Mouse (Mus musculus) embryo, embryonic 9.5 days (tissue): Measurements from ENCODE around the gene Iqschfp.
A peak's percentile ranks its signal among the peaks of the same experiment; 100 is the strongest.

Experiments
- DNase-seq: peaks from one replicate; pipeline ENCODE4 v3.0.0-alpha.2; 2017; ENCODE audit errors: extremely low spot score

The Iqschfp gene

GRCm38 (mm10) chr3:68596938-68597337 lies 704.9 kb downstream of the Iqschfp start:
- no peak for DNase-seq

- no peak for DNase-seq
These were observed 710.9 kb downstream of the Iqschfp start for GRCm38 (mm10) chr3:68602891-68603290.

DNA sequence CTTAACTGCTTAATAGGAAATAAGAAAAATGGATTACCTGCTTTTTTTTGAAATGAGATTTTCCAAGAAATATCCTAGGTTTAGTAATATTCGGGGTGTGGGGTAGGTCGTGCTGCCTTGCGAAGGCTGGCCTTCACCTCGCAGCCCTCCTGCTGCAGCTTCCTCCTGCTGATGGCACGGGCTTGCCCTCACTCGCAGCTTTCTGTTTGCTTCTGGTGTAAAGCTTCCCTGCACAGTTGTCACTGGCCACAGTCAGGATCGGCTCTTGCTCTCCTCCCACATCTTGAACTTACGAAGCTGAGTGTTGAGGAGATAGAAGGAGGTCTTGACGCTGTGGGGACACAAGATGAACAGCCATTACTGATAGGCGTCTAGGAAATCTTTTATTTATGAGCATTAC lies 712.4 kb downstream of the Iqschfp start:
- no peak for DNase-seq

- no peak for DNase-seq
These were observed 712.9 kb downstream of the Iqschfp start for GRCm38 (mm10) chr3:68604962-68605361.

GRCm38 (mm10) chr3:68605942-68606603 lies 714.0 kb downstream of the Iqschfp start:
- no peak for DNase-seq

- no peak for DNase-seq
These were observed 714.7 kb downstream of the Iqschfp start for GRCm38 (mm10) chr3:68606730-68607129.

- no peak for DNase-seq
These were observed 715.3 kb downstream of the Iqschfp start for GRCm38 (mm10) chr3:68607336-68607735.

DNA sequence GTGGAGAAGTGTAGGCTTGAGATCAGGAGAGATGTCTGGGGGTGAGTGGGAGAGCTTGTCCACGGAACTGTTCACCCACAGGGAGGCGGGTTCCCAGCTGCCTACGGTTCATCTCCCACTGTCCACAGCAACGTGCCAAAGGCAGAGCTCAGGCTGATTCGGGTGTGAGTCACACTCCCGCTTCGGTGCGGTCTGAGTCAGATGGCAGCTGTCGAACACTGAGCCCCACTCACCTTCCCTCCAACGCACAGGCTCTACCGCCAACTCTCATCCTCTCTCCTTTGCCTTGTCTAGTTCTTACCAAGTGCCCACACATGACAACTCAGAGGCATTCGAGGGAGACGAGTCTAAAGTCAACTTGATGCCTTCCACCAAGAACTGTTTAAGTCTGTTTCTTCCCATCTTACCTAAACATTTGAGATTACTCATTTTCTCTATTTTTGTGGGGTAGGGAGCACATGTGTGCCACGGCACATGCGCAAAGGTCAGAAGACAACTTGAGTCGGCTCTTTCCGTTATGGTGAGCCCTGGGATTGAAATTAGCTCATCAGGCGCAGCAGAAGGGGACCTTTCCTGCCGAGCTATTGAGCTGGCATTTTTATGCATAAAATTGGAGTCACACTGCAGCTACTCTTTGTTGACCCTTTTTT lies 716.9 kb downstream of the Iqschfp start:
- no peak for DNase-seq

DNA sequence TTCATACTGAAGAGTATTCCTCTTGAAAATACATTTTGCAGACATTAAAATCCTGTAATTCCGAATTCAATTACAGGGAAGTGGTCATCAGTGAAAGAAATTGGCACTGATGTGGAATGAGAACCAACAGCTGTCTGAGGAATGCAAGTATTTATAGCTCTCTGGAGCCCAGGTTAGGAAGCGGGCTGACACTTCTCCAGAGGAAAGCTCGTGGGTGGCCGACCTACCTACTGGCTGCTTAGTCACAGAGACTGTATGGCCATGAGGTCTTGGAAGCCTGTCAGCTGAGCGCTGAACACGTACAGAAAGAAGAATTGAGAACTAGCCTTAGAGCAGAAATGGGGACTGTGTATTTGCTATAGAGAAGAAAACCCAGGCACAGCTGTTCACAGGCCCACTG lies 718.0 kb downstream of the Iqschfp start:
- DNase-seq, result no peak

DNA sequence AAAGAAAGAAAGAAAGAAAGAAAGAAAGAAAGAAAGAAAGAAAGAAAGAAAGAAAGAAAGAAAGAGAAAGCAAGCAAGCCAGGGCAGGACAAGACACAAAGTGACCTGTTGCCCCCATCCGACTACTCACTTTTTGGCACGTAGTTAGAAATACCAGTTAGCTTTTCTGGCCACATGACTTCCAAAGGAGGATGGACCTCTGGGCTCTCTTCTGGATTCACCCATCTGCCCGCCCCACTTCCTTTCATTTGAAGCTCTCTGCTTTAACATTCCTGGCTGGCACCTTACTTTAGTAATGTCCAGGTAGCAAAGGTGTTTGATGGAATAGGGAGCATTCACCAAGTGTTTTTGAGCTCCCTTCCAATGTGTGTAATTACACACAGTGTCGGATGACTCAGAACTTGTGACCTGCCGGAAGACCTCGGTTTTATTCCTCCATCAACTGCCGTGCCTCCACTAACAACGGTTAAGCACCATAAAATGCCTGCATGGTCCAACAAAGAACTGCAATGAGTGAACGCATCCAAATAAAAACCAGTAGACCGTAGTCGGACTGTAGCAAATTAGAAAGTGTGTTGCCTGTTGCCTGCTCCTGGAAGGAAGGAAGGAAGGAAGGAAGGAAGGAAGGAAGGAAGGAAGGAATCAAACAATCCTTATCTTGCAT lies 718.7 kb downstream of the Iqschfp start:
- no peak for DNase-seq

DNA sequence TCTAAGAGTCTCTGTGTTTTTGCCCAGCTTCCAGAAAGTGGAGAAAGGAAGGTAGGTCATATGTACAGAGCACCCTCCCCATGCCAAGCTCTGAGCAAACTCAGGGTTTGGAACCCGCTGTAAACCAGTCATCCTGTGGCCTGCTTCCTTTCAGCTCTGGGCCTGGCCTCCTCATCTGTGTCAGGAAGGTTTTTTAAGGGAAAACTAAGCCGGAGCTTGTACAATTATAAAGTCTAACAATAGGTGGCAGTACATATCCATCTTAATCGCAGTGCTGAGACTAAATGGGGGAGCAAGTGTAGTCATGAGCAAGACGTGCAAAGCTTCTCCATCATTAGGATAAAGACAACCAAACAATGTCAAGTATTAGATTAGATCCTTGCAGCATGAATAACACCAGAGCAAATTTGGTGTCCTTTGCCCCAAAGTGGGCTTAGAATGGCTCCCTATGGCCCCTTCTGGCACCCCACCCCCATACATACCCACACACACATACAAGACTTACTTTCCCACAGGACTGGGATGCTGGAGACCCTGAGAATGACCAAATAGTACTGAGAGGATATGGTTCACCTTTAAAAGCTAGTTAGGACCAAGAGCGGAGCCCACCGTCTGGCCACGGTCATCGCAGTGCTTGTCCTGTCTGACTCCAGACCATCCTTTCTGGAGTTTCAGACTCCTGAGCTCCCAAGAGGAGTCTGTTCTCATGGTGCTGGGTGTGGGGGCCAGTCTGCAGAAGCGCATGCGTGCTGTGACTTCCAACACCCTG lies 723.2 kb downstream of the Iqschfp start:
- peak; percentile 61 for DNase-seq

- no peak for DNase-seq
These were observed 724.3 kb downstream of the Iqschfp start for GRCm38 (mm10) chr3:68616363-68616762.

- DNase-seq, result no peak
These were observed 725.7 kb downstream of the Iqschfp start for GRCm38 (mm10) chr3:68617708-68618107.

- DNase-seq, result no peak
These were observed 727.1 kb downstream of the Iqschfp start for GRCm38 (mm10) chr3:68619097-68619496.

GRCm38 (mm10) chr3:68621971-68622370 lies 729.9 kb downstream of the Iqschfp start:
- no peak for DNase-seq

GRCm38 (mm10) chr3:68623036-68623435 lies 731.0 kb downstream of the Iqschfp start:
- DNase-seq, result no peak

DNA sequence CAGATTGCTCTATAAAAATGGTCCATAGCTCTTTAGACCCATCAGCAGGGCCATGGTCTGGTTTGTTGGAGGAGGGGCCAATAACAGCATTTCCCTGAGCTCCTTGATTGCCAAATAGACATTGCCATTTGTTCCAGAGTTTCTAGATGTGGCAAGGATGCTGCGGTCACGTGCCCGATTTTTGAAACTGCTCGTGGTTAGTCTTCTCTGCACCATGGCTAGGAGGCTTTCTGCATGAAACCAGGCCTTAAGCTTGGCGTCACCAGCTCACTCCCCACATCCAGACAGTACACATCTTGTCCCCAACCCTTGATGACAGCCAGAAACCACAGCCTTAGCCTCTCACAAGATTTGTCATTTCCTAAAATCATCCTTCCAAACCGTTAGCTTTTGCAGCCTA lies 732.4 kb downstream of the Iqschfp start:
- no peak for DNase-seq

- no peak for DNase-seq
These were observed 738.2 kb downstream of the Iqschfp start for GRCm38 (mm10) chr3:68630261-68630660.

GRCm38 (mm10) chr3:68630821-68631220 lies 738.8 kb downstream of the Iqschfp start:
- no peak for DNase-seq

DNA sequence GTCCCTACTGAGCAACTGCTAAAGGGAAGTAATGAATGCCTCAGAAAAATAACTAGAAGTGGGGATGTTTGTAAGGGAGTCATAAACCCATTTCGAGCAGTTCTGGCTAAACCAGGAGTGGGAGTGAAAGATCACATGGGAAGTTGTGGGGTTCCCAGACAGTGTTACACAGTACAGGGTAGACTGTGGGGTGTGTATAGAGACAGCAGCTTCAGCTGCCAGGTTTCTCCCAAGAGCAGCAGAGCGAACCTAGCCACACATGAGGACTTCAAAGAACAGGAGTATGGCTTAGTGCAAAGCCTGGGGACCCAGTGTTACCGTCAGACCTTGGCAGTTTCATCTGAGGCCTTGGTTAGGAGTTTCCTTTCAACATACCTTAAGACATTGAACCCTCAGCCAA lies 740.7 kb downstream of the Iqschfp start:
- no peak for DNase-seq

- DNase-seq, result no peak
These were observed 741.5 kb downstream of the Iqschfp start for GRCm38 (mm10) chr3:68633577-68633976.

DNA sequence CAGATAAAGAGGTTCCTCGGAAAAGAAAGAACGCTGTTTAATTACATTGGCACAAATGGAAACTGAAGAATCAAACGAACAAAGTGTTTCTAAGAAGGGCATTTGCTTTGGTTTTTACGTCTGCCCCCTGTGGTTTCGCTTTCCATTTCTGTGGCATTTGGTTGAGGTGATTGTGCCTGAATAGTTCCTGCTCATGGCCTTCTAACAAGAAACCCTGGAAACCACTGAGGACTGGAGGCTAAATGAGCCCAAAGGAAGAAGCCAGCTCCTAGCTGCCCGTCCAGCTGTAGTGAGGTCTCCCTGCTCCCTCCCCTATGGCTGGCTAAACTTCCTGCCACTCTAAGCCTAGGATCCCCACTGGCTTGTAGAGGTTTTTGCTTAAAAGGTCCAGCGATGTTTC lies 745.9 kb downstream of the Iqschfp start:
- no peak for DNase-seq
